Mouse (Mus musculus) R1 (cell line): ENCODE data around the gene Vmac.

Experiments
- DNase-seq: peaks from one replicate; pipeline ENCODE4 v3.0.0-alpha.2; 2018; ENCODE audit warnings: low read depth, low spot score

The Vmac gene

DNA sequence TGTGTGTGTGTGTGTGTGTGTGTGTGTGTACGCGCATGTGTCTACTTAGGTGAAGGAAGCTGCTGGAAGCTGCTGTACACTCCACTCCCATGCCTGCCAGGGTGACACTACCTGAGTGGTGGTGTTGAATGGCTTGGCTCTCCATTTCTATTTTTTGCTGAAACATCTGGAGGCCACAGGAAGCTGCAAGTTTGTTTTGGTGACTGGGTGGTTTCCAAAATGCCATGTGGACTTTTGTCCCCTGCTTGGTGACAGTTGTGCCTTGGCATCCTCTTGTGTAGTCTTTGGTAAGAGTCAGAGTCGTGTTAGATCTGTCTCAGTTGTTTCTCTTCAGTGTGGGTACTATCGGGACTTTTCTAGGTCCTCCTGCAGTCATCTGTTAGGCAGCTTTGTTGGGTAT lies 31.0 kb downstream of the Vmac start:
- DNase-seq = no peak

DNA sequence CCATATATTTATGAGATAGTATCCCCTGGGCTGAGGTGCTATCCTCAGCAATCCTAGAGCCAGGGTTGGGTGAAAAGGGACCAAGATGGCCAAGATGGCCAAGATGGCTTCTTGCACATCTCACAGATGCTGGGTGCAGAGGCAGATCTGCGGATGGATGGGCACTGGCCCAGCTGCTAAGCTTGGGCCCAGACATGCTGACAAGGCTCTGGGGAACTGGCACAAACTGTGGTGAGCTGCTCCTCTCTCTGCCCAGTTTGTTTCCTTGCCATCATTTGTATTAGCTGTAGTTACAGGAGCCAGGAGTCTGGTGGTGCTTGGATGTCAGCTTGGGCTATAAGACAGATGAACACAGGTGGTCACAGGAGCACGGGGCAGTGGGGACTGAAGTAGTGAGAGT lies 33.2 kb downstream of the Vmac start:
- no peak for DNase-seq

DNA sequence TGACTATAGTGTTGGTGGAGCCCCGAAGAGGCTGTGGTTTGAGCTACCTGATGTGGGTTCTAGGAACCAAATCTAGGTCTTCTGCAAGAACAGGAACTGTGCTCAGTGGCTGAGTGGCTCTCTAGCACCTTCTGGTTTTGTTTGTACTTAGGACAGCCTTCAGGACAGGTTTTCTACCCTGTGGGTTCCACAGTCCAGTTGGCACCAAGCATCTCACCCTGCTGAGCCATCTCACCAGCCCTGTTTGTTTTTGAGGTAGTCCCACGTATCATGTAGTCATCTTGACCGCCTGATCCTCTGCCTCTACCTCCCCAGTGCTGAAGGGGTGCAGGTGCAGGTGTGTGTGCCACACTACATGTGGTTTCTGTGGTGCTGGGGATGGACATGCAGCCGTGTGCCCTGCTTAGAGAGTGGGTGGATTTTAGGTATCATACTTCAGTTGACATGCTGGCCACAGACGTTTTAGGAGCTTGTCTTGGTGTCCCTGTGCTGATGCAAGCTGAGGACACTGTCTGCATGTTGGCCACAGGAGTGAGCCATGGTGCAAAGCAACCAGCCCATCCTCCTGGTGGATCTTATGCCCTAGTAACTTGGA lies 34.2 kb downstream of the Vmac start:
- no peak for DNase-seq

DNA sequence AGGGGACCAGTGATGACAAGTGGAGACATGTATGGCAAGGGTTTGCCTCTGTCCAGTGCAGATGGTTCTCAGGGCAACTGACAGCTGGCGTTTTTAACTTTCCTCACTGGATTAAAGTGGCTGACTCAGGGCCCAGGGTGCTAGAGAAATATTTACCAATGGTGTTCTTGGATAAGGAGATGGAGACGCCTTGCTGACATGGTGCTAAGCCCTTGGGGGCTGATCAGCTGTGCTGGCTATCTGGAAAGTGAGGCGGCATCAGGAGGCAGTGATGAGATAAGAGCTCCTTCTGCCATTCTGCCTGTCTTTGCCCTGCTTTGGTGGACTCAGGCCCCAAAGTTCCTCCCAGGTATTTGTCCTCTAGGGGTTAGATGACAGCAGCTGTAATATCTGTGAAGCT lies 34.9 kb downstream of the Vmac start:
- DNase-seq = no peak

DNA sequence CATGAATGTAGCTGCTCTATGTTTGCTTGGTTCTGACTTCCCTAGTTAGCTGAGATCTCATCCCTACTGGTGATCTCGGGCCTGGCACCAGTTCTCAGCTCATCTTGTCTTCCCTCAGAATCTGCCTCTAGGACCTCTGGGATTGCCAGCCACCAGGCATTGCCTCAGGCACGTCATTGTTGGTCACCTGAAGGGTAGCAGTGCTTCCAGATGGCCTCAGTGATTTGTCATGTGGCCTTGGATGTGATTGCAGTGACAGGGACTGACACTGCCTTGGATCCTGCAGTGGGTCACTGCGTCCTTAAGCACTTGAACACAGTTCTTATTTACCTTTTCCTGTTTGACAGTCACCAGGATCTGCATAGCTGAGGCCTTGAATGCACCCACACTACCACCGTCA lies 36.0 kb downstream of the Vmac start:
- DNase-seq = no peak

DNA sequence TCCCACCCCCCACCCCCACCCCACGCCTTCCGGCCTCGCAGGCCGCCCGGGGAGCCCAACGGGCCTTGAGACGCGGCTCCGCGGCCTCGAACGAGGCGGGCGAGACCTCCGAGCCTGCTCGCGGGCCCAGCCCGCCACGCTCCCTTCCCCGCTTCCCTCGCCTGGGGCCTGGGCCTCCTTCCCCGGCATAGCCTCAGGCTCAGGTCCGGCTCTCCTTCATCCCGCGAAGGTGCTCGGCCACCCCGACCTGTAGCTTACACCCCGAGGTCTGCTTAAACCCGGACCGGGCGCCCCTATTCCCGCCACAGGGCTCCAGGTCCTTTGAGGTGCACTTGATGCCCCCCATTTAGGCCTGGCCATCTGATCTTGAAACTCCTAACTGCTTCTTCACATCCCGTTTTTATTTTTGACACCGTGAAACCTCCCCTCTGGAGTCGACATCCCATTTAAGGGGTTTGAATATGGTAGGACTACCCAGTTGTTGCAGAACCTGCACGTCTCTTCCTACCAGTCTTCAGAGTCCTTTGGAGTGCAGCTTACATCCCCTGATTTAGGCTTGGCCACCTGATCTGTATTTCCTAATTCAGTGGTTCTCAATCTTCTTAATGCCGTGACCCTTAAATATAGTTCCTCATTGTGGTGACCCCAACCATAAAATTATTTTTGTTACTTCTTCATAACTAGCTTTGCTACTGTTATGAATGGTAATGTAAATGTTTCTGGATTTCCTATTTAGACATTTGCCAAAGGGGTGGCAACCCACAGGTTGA lies 44.0 kb downstream of the Vmac start:
- DNase-seq = no peak

DNA sequence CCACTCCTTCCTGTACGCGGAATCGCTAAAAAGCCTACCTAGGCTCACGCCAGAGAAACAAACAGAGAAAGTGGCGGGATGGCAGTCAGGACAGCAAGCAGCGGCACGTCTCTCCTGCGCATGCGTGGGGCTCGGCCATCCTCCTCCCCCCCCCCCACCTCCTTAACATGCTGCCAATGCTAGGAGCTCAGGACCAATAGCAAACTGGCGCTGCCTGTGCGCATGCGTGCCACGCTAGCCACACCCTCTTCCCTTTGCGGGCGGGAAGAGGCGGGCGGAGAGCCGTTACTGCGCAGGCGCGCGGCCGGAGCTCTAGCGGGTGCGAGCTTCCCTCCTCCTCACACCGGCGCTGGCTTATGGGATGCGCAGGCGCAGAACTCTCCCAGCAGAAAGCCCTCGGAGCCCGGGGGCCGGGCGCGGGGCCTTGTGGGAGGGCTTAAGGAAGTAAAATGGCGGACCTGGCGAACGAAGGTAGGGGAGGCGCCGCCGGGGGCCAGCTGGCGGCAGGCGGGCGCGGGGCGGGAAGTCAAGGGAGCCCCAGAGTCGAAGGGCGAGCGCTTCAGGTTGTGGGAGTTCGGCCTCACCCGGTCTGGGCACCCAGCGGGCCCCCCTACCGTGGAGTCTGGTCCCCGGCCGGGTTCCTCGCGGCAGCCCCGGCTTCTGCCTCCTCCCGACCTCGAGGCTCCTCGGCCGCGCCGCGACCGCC lies 44.7 kb downstream of the Vmac start, which contains the start of gene Ranbp3:
Gene Ranbp3, plus strand, starts transcription at position 354 of the 706 bp plus-strand sequence.
- DNase-seq = peak; percentile 99

DNA sequence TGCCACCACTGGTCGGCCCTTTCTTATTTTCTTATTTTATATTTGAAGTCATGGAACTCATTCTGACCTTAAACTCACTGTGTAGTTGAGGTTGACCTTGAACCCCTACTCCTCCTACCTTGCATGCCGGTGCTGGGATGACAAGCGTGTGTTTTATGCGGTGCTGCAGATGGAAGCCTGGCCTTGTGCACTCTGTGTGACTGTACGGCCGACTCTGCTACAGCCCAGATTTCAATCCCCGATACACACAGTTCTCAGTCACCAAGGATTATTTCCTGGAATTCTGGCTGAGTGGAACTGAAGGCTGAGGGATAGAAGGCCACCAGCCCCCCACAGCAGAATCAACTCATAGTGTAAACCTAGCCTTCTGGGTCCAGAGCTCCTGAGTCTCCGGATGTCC lies 48.1 kb downstream of the Vmac start:
- no peak for DNase-seq

DNA sequence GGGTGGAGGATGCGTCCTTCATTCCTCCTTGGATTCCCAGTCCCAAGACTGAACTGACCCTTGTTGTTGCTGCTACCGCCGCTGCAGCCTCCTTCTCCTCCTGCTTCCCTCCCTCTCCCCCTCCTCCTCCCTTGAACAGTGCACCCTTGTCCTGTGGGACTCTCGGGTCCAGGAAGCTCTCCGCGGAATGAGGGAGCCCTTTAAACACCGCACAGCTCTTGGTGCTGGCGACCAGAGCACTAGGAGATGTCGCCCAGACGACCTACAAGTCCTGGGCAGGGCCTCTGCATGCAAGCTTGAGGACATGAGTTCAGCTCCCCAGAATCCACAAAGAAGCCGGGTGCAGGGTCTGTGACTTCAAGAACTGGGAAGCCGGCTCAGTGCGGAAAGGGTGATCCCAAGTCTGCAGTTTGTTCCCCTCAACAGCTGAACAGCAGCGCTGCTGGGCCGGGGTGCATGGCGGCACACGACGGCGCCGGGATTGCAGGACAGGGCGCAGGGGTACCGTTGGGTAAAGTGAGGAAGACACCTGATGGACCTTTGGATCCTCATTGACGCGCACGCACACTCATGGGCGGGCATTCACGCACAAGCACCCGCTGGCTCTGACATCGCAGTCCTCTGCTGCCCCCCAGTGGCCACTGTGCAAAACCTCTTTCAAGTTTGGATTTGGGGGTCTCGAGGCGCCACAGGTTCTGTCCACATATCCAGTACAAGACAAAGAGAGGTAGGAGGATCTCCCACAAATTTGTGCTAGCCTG lies 49.3 kb downstream of the Vmac start:
- DNase-seq = peak; percentile 91

DNA sequence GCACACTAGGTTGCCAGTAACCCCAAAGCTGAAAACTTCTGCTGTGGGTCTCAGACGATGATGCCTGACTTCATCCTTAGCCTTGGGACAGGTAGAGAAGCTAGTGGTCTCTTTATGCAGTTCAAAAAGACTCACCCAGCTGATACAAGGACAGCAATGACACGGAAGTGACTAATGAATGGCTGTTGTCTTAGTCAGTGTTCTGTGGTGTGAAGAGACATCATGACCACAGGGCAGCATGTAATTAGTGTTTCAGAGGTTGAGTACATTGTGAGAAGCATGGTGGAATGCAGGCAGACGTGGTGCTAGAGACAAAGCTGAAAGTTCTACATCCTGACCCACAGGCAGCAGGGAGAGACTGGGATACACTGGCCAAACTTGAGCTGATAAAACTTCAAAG lies 50.2 kb downstream of the Vmac start:
- no peak for DNase-seq

DNA sequence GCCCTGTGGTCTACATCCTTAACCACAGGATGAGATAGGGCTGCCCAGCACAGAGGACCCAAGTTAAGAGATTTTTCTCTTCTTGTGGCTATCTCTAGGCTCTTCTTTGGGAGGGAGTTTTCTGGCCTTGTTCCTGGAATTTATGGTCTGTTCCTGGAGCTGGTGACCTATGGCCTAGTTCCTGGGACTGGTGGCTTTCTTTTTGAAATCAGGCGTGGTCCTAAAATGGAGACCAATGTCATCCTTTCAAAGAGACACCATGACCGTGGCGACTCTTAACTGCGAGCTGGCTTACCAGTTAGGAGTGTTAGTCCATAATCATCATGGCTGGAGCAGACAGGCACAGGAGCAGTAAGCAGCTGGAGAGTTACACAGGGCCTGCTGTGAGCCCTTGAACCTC lies 51.4 kb downstream of the Vmac start:
- no peak for DNase-seq

DNA sequence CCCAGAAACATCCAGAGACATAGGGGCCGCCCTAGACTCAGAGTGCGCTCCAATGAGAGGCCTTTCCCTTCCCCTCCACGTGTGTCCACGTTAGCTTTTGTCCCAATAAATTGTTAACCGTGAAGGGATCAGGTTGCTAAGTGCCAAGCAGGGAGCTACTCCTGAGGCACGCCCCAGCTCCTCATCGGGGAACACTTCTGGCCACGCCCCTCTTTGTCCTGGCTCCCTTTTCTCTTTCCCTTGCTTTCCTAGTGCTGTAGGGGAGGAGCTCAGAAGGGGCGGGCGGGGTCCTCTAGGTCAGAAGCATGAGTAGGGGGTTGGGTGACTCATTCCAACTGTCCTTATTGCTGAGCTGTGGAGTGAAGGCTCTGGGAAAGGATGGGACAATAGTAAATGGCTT lies 53.5 kb downstream of the Vmac start:
- DNase-seq = peak; percentile 98
